Mouse (Mus musculus) forebrain, embryonic 14.5 days (tissue): ENCODE results near the gene Camsap2. TPM values are rescaled to one million over a fixed set of nuclear protein-coding genes. Genes with fewer than 3 reads are reported as not detected.

Experiments used
- polyA plus RNA-seq: library from polyadenylated mRNA; unstranded; fragments of >200 nt; fragmentation: Nextera tagmentation; extraction: Ambion mirVana; gene quantifications from 2 replicates; pipeline ENCODE4 v1.2.1, GENCODE M21; 2014

The Camsap2 gene
- polyA plus RNA-seq, 1 experiment from 2014 or later: 39.5 TPM

Other genes with a start within 250 kb of the Camsap2 start
- 52.4 and 61.5 TPM in 2 replicates for gene Kif21b, start 214.7 kb downstream of the Camsap2 start, polyA plus RNA-seq
- not detected in 2 replicates for gene Mroh3, start 133.3 kb downstream of the Camsap2 start, polyA plus RNA-seq
- gene Inava, start 111.8 kb downstream of the Camsap2 start, polyA plus RNA-seq: 5.2 and 5.9 TPM in 2 replicates
- gene Gpr25, start 85.2 kb downstream of the Camsap2 start, polyA plus RNA-seq: 0.24 TPM in 1 of 2 replicates, not detected in the other
- 17.0 and 18.1 TPM in 2 replicates for gene Ddx59, start 69.2 kb upstream of the Camsap2 start, polyA plus RNA-seq
- gene Kif14, start 120.2 kb upstream of the Camsap2 start, polyA plus RNA-seq: 3.2 and 3.5 TPM in 2 replicates